Mouse (Mus musculus): ENCODE data around the gene Scgn.

GRCm38 (mm10) chr13:23940291-23940690 lies 50.7 kb downstream of the Scgn start:
- no peak for TF ChIP-seq CTCF (IDR thresholded peaks at IDR 0.05; ENCODE audit: borderline replicate concordance, insufficient read depth, low read length)
- TF ChIP-seq POLR2A (IDR thresholded peaks at IDR 0.05; ENCODE audit: low read depth, low read length), result no peak

All from embryonic fibroblast, embryonic 13.5 days (primary cell).